Mouse (Mus musculus): Measurements from ENCODE around the gene Kcnj9.

DNA sequence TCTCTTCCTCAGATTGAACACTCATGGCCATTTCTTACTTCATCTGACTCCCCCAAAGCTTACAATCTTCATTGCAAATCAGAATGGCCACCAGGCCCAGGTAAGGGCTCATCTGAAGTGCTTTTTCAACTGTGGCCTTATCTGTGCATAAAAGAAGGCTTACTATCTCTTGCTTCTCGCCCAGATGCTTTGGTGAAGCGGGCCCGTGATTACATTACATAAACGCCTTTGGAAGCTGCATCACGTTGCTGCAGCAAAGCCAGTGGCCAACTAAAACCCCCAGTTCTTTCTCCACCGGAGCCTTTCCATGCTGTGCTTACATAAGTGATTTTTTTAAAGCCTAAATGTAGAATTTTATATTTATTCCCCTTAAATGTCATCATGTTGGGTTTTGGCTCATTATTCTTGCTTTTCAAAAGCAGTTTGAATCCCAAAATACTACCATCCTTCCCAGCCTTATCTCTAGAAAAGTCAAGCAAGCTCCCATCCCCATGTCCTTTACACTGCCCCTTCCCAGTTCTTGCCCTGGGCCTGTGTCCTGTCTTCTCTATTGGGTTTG, 5.2 kb downstream of the Kcnj9 start:
- no peak for TF ChIP-seq CTCF (IDR thresholded peaks at IDR 0.05; ENCODE audit: low read depth, low read length)
- no peak for TF ChIP-seq POLR2A (IDR thresholded peaks at IDR 0.05; ENCODE audit: extremely low read depth, insufficient read depth, low read length)

All from liver, adult 2 months (tissue).